Mouse (Mus musculus) left cerebral cortex, adult 8-10 months (tissue): Measurements from ENCODE around the gene Grip2. TPM values are rescaled to one million over a fixed set of nuclear protein-coding genes. Genes with fewer than 3 reads are reported as not detected.

Source experiments
- total RNA-seq, 4 experiments: library from RNA; stranded (reverse); gene quantifications; 2 replicates each; pipeline ENCODE4 v1.2.4; 2022

Gene Grip2
- total RNA-seq, 4 experiments from 2014 or later, result 16.3 to 22.1 (median 19.0) TPM

Other genes starting within 250 kb of the Grip2 start
- 100 to 1,000 TPM; 154 to 181 (median 168) TPM for gene Slc6a6, start 143.2 kb downstream of the Grip2 start, total RNA-seq
- 10 to 100 TPM; 23.1 to 27.9 (median 24.8) TPM for gene Ccdc174, start 50.8 kb upstream of the Grip2 start, total RNA-seq
- 1 to 10 TPM; 1.9 to 3.4 (median 2.9) TPM for gene 4930590J08Rik, start 75.6 kb upstream of the Grip2 start, total RNA-seq
- gene Fgd5, start 151.6 kb upstream of the Grip2 start, total RNA-seq, result 1 to 10 TPM; 4.9 to 6.1 (median 5.6) TPM